Mouse (Mus musculus): Measurements from ENCODE around the gene Phip. TPM values are rescaled to one million over a fixed set of nuclear protein-coding genes. Genes with fewer than 3 reads are reported as not detected.

Phip gene
- 10 to 100 TPM; 76.6 to 78.7 TPM for total RNA-seq (2021)
- long read RNA-seq, experiment 1, full-length matches to known transcripts = 2 of 5 reads
- long read RNA-seq, experiment 1, partial matches to known transcripts = 1 of 5 reads
- long read RNA-seq, experiment 1, other reads (novel, unspliced or antisense) = 2 of 5 reads
- long read RNA-seq, experiment 2, full-length matches to known transcripts = 3 of 7 reads
- long read RNA-seq, experiment 2, partial matches to known transcripts = 3 of 7 reads
- long read RNA-seq, experiment 2, other reads (novel, unspliced or antisense) = 1 of 7 reads

DNA sequence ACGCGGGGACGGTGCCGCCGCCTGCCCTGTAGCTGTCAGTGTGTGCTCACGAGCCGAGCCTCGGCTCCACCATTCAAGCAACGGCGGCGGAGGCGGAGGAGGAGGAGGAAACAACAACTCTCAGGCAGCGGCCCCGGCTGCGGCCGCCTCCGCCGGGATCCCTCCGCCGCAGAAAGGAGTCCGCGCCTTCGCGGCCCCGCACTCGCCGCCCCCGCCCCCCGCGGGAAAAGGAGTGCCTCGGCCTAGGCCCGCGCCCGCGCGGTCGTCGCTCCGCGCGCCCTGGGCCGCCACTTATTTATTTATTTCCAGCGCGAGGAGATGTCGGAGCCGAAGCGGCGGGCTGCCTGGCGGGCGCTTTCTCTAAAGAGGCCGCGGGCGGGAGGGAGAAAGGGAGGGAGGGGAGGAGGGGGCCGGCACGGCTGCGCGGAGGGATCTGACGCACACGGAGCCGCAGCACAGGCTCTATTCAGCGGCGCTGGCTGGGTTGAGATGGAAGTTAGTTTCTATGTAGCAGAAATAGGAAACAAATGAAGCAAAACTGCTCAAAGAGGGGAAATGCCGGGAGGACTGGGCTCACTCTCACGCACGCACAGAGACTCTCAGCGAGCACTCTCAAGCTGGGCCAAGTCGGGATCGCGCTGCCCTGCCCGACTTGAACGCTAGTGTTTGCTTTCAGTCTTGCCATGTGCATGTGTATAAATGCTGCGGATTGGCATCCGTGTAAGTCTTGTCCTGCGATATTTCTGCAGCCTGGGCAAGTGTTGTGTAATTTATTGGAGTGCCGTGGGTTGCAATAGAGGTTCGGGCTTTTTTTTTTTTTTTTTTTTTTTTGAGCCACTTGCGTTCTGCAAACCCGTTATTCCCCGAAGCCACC lies at the start of gene Phip:
Gene Phip, minus strand, starts transcription at position 175 of the 874 bp plus-strand sequence.
- peak; percentile 95 to 96 for DNase-seq (ENCODE audit: extremely low spot score in 1 of 2, low spot score in 2 of 2)
- intact Hi-C loops (cut with DNase I) = loop anchor here (1.0 to 5.0 kb wide), 7 partner anchors 65 to 622 kb away; partner anchors contain the start of genes Hmgn3 and Sh3bgrl2
- TF ChIP-seq CTCF (IDR thresholded peaks at IDR 0.05) = no peak; the same call in none of the 2 replicates
- H3K4me3 ChIP-seq = peak within 1 kb of the TSS; percentile 81
- H3K27ac ChIP-seq = peak within 1 kb of the TSS; percentile 99

DNA sequence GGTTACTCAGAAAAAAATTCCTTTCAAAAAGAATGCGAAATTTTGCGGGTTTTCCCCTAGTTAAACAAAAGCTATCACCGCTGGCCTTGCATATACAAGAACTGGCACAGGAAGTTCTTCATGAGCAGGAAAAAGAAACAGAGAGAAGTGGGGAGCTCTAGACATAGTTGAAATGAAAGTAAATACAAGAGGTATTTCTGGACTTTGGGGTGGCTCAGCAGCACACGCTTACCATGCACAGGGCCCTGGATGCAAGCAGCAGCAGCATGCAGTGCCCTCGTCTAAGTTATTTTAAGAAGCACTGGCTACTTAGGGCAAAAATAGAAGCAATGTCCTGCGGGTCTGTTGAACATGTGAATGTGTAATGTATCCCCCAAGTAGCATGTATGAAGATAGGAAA lies 48.4 kb upstream of the Phip start:
- no peak overlapping the region for H3K27ac ChIP-seq
- no peak for TF ChIP-seq CTCF (IDR thresholded peaks at IDR 0.05)
- no peak overlapping the region for H3K4me3 ChIP-seq
- DNase-seq (ENCODE audit: extremely low spot score in 1 of 2, low spot score in 2 of 2) = no peak
- intact Hi-C loops (cut with DNase I) = no loop called here

DNA sequence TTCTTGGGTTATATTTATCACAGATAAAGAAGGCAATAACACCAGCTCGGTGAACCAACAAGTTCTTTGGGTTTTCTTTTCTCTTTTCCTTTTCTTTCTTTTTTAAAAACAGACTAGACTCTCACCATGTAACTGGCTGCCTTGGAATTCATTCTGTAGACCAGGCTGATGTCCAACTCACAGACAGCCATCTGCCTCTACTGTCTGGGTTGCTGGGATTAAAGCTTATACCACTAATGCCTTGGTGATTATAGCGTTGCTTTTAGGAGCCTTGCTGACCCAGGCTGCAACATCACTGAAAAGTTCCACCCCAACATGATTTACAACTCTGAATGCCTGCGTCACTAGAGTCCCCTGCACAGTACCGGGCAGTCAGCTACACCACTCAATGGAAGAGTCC lies 39.2 kb upstream of the Phip start:
- H3K27ac ChIP-seq = no peak overlapping the region
- no peak for DNase-seq (ENCODE audit: extremely low spot score in 1 of 2, low spot score in 2 of 2)
- H3K4me3 ChIP-seq = no peak overlapping the region
- no peak for TF ChIP-seq CTCF (IDR thresholded peaks at IDR 0.05)
- intact Hi-C loops (cut with DNase I) = no loop called here

DNA sequence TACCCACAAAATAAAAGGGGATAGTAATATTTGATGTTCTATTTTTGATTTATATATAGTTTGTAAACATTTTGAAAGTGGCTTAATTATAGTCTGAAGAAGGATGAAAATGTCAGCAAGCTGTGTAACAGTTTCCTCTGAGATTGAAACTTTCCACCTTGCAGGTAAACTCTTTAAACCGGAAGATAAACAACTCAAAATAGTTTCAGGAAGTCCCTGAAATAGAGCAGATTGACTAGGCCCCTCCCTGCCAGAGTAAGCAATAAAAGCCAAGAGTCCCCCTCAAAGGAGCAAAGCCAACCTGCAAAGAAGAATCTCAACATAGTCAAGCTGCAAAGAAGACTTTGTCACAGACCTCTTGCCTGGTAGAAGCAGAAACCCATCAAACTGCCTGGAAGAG lies 33.0 kb upstream of the Phip start:
- no peak for DNase-seq (ENCODE audit: extremely low spot score in 1 of 2, low spot score in 2 of 2)
- H3K27ac ChIP-seq = no peak overlapping the region
- TF ChIP-seq CTCF (IDR thresholded peaks at IDR 0.05) = no peak
- intact Hi-C loops (cut with DNase I) = no loop called here
- H3K4me3 ChIP-seq = no peak overlapping the region

DNA sequence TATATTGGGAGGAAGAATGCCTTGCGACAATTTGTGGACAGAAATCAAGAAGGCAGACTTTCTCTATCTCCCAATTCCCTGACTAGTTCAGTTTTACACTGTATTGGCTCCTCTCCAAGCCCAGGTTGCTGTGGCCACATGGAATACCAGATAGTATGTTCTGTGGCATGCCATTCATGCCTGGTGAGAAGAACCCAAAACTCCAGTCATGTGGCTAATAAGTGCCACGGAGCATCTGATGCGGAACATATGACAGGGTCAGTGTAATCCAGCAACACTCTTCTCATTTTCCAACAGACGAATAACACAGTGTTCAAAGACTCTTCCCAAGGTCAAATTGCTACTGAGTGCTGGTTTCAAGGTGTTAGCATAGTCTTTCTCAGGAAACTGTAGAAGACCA lies 26.0 kb upstream of the Phip start:
- DNase-seq (ENCODE audit: extremely low spot score in 1 of 2, low spot score in 2 of 2) = no peak
- no peak for TF ChIP-seq CTCF (IDR thresholded peaks at IDR 0.05)
- intact Hi-C loops (cut with DNase I) = no loop called here
- no peak overlapping the region for H3K4me3 ChIP-seq
- H3K27ac ChIP-seq = no peak overlapping the region

DNA sequence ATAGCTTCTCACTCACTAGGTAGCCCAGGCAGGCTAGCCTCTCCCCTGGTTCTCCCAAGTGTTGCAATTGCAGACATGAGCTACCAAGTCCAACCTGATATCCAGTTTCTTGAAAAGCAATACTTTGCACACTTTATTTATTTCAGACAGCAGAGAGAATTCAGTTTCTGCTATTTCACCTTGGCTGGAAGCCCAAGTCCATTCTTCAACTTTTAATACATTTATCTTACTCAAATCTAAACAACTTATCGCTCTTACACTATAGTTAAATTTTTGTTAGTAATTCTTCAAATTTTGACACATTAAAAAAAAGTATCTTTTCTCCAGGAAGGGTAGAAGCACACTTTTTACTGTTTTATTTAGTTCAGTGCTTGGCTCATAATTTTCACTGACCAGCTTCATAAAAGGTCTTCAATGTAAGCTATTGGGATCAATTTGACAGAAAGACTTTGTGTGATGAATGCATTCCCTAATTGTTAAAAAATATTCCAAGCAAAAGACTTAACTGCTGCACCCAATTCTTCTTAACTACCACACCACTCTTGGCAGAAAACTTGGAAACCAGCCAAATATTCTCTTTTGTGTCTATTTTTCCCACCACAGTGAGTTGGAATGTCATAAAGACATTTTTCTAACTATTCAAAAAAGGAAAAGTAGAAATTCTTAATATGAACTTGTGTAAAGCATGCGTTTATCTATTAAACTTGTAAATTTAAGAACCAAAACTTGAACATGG lies 22.6 kb upstream of the Phip start:
- H3K4me3 ChIP-seq = no peak overlapping the region
- no peak for DNase-seq (ENCODE audit: extremely low spot score in 1 of 2, low spot score in 2 of 2)
- intact Hi-C loops (cut with DNase I) = no loop called here
- TF ChIP-seq CTCF (IDR thresholded peaks at IDR 0.05) = no peak
- H3K27ac ChIP-seq = no peak overlapping the region

DNA sequence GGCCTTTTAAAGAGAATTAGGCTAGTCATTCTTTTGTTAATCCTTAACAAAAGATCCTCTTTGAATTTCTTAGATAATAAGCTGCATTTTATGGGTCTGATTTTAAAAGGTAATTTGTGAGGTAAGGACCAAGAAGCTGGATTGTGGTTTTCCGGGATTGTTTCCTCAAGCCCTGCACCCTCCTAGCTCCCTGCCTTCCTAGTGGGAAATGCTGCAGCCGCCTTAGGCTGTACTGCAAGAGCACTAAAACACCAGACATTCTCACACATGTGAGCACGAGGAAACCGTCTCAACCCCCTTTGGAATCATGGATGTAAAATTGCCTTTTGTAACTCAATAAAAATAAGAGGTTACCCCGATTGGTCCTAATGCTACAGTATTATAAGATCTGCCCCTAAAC lies 1.6 kb upstream of the Phip start:
- TF ChIP-seq CTCF (IDR thresholded peaks at IDR 0.05) = no peak
- Histone ChIP-seq H3K27ac (peak overlapping the region; percentile 99), H3K4me3 (peak overlapping the region; percentile 81)
- peak in 1 of 2 experiments; percentile 23 for DNase-seq (ENCODE audit: extremely low spot score in 1 of 2, low spot score in 2 of 2)
- intact Hi-C loops (cut with DNase I) = loop anchor here (2.0 to 5.0 kb wide), 6 partner anchors 64 to 620 kb away; partner anchors contain the start of gene Sh3bgrl2

DNA sequence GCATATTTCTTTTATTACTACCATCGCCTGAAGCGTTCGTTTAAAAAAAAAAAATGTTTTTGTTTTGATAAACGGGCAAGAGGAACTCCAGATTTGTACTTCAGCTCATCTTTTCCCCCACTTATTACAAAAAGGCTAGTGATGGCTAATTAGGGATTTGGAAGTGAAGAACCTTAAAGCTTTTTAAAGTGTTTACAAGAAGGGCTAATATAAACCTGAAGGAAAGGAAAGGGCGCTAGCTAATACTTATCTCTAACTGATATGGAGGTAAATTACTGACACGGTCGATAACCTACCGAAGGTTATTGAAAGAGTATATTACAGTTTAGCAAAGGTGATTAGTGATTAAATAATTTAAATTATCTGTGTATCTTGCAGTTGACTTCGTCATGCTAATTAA lies 903 bp upstream of the Phip start:
- peak overlapping the region; percentile 99 for H3K27ac ChIP-seq
- no peak for TF ChIP-seq CTCF (IDR thresholded peaks at IDR 0.05)
- peak overlapping the region; percentile 81 for H3K4me3 ChIP-seq
- intact Hi-C loops (cut with DNase I) = loop anchor here (2.0 to 5.0 kb wide), 6 partner anchors 65 to 621 kb away; partner anchors contain the start of gene Sh3bgrl2
- DNase-seq (ENCODE audit: extremely low spot score in 1 of 2, low spot score in 2 of 2) = no peak

DNA sequence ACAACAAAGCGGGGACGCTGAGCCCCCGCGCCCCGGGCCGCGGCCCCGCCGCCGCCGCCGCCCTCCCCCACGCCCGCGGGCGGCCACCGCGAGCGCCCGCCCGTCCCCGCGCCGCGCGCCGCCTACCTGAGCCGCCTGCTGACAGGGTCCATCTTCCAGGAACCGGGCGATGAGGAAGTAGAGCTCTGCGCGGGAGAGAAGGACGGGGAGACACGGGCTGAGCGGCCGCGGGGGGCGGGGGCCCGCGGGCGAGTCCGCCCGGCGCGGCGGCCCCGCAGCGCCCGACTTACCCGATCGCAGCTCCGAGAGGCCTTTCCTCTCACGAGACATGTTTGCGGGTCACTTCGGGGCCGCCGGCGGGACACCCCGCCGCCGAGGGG lies 364 bp downstream of the Phip start:
- no peak for DNase-seq (ENCODE audit: extremely low spot score in 1 of 2, low spot score in 2 of 2)
- Histone ChIP-seq H3K27ac (peak overlapping the region; percentile 99), H3K4me3 (peak overlapping the region; percentile 81)
- intact Hi-C loops (cut with DNase I) = loop anchor here (1.0 to 5.0 kb wide), 7 partner anchors 127 to 622 kb away; partner anchors contain the start of genes Hmgn3, Lca5 and Sh3bgrl2
- no peak for TF ChIP-seq CTCF (IDR thresholded peaks at IDR 0.05)

DNA sequence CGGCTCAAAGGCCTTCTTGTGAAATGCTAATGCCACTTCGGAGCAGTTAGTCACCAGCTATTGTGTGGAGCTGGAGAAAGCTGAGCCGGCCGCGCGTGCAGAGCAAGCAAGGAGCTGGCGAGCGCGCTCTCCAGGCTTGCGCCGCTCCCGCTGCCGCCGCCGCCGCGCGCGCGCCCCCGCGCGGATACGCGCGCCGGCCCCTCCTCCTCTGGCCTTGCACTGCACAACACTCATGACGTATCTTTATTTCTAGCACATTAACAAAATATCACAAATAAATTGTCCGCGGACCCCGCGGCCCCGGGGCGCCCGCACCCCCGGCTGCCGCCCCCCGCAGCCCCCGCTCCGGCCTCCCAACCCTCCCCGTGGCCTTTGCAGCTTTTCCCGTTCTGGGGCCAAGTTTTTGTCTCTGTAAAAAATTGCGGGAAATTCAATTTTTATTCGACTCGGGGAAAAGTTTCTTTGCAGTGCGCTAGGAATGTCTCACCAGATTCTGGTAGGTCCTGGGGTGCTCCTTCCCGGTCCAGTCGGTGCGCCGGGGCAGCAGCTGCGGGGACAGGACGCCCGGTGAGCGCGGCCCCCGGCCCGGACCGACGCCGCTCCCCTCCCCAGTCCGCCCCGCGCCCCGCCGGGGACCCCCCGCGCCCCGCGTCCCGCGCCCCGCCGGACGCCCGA lies 992 bp downstream of the Phip start:
- H3K4me3 ChIP-seq = peak overlapping the region; percentile 81
- peak; percentile 83 to 90 for DNase-seq (ENCODE audit: extremely low spot score in 1 of 2, low spot score in 2 of 2)
- H3K27ac ChIP-seq = peak overlapping the region; percentile 90
- no peak for TF ChIP-seq CTCF (IDR thresholded peaks at IDR 0.05)
- intact Hi-C loops (cut with DNase I) = loop anchor here (5.0 kb wide), 1 partner anchor 468 kb away; the partner anchor contains the start of gene Lca5

DNA sequence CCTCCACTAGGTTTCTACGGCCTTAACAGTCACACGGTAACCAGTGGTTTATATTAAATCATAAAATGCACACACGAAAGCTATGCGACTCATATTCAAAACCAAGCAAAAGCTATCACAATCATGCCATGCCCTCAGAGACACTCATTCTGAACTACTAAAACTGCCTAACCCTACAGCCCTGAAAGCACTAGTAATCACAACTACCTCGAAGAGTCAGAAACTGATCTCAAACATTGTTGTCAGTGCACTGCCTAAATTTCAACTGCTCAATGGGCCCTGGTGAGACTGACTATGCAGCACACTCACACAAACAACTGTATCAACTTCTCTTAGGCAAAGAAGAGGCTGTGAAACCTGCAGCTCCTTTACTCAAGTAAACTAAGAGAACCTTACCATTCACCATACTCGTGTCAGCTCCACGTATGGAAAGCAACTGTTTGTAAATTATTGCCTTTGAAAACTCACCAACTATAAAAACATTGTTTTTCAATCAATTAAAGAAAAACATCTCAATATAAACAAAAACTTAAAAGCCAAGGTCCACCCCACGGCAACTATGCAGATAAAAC lies 1.9 kb downstream of the Phip start:
- TF ChIP-seq CTCF (IDR thresholded peaks at IDR 0.05) = no peak
- intact Hi-C loops (cut with DNase I) = loop anchor here (5.0 kb wide), 1 partner anchor 469 kb away; the partner anchor contains the start of gene Lca5
- H3K27ac ChIP-seq = peak overlapping the region; percentile 73
- H3K4me3 ChIP-seq = peak overlapping the region; percentile 81
- no peak for DNase-seq (ENCODE audit: extremely low spot score in 1 of 2, low spot score in 2 of 2)
